Mouse (Mus musculus) bone marrow, adult 2 months (tissue): ENCODE measurements around the gene Fbln1.

Experiments
- CTCF ChIP-seq: fragments of 200-500 bp; IDR thresholded peaks from 2 replicates; pipeline ENCODE4 v1.5.1; 2011; ENCODE audit warnings: low read length, control low read depth; ENCODE audit not compliant: control insufficient read depth, insufficient read depth
- POLR2A ChIP-seq: fragments of 200-500 bp; IDR thresholded peaks from 2 replicates; pipeline ENCODE4 v1.6.1; 2011; ENCODE audit warnings: low read depth, mild to moderate bottlenecking, control low read depth, low read length, borderline replicate concordance; ENCODE audit not compliant: control insufficient read depth

DNA sequence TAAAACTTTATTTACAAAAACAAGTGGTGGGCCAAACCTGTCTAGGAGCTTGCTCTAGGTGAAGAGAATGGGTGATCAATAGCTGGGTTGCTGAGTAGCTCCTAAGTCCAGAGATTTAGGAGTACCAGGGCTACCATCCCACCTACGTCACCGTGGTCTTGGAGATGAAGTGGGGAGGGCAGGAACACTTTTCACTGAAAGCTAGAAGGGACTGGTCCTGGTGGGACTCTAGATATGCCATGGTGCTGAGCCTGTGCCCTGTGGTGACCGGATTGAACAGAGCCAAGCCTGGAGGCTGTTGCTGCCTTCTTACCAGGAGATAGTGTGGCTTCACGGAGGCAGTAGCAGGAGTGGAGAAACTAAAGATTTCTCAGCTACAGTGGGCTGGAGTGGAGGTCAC, 34.3 kb downstream of the Fbln1 start:
- no peak for TF ChIP-seq CTCF
- TF ChIP-seq POLR2A, result no peak
